Mouse (Mus musculus) adrenal gland, postnatal 10 days (tissue): ENCODE results near the gene Sde2. TPM values are rescaled to one million over a fixed set of nuclear protein-coding genes. Genes with fewer than 3 reads are reported as not detected.
A peak's percentile ranks its signal among the peaks of the same experiment; 100 is the strongest.
"Not testable (repeated sequence)": the region's sequence is repeated elsewhere in the genome, so short reads cannot be mapped to it uniquely, and the experiment has no call there.

Experiments used
- DNase-seq: peaks from one replicate; pipeline ENCODE4 v3.0.0; 2021; ENCODE audit warnings: mixed read lengths
- total RNA-seq, 2 experiments: library from RNA; stranded (reverse); gene quantifications; 2 replicates each; pipeline ENCODE4 v1.2.3; 2021

The Sde2 gene
- total RNA-seq, 2 experiments from 2014 or later = 21.7 to 22.6 TPM

GRCm38 (mm10) chr1:180830588-180831346 is 20.2 kb upstream of the Sde2 start:
- peak; percentile 23 for DNase-seq

GRCm38 (mm10) chr1:180835273-180836015 is 15.5 kb upstream of the Sde2 start:
- DNase-seq = no peak

DNA sequence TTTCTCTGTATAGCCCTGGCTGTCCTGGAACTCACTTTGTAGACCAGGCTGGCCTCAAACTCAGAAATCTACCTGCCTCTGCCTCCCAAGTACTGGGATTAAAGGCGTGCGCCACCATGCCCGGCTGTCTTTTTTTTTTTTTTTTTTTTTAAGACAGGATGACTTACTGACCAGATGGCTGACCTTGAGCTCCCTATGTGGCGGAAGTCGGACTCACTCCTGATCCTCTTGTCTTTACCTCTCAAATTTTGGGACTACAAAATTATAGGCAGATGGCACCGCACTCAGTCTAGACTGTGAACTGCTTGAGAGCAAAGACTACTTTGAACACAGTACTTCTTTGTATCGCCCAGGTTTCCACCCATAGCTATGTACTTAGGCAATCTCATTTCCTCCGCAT is 14.5 kb upstream of the Sde2 start:
- DNase-seq = not testable (repeated sequence)

GRCm38 (mm10) chr1:180837186-180837585 is 13.7 kb upstream of the Sde2 start:
- no peak for DNase-seq

GRCm38 (mm10) chr1:180838014-180838413 is 12.9 kb upstream of the Sde2 start:
- no peak for DNase-seq

GRCm38 (mm10) chr1:180839201-180839910 is 11.6 kb upstream of the Sde2 start:
- no peak for DNase-seq

- DNase-seq = peak; percentile 58
Observed at GRCm38 (mm10) chr1:180841561-180842300, 9.2 kb upstream of the Sde2 start.

GRCm38 (mm10) chr1:180848114-180848510 is 2.8 kb upstream of the Sde2 start:
- DNase-seq = peak; percentile 78

DNA sequence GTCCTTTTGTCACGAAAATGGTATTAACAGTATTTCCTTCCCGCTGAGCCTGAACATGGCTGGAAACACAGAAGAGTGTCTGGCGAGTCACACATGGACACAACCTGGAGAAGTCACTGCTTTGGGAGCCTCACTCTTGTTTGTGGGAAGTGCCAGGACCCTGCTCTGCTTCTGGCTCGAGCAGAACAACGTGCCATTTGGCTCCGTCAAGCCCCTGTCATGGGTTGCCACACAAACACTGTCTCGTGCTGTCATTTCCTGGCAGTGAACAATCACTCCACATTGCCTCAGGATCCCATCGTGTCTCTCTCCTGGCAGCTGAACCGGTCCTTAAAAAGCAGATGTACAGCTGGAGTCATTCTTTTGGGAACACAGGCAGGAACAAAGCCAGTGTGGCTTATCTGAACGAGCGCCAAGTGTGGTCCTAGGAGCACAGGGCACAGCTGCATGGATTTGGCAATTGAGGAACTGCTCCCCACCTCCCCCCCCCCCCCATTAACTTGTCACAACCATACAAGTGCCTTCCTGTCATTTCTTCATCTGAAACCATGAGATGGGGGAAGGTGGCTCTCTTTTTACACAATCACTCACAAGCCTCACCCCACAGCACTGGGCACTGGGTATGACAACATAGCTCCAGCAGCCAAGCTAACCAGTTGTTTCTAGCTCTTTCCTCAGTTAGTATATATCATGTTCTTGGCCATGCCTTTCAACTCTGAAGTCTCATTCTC is 2.3 kb upstream of the Sde2 start:
- DNase-seq = peak; percentile 64

GRCm38 (mm10) chr1:180849701-180850301 is 1.1 kb upstream of the Sde2 start:
- DNase-seq = peak; percentile 8

DNA sequence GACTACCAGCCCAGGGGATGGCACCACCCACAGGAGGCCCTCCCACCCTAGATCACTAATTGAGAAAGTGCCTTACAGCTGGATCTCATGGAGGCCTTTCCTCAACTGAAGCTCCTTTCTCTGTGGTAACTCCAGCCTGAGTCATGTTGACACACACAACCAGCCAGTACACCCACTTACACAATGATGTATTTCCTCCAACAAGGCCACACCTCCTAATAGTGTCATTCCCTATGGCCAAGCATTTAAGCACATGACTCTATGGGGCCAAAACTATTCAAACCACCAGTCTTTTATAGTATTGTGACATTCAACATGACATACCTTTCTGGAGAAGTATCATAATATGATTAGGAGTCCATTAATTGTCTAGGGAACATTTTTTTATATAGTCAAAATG is 7.8 kb downstream of the Sde2 start:
- no peak for DNase-seq

GRCm38 (mm10) chr1:180860030-180860429 is 9.1 kb downstream of the Sde2 start:
- DNase-seq = no peak

DNA sequence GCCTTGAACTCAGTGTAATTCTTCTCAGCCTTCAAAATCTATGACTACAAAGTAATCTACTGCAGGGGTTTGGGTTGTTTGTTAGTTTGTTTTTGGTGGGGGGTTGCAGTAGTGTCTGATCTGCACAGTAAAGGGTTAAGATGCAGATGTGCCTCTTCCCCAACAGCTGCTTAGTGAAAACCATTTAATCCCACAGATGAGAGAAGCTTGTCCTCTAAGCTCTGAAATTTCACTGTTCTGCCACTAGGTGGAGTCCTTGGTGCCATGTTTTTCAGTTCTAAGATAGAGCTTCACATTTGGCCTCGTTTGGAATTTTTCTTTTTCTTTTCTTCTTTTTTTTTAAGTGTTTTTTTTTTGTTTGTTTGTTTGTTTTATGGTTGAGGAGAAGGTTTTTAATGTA is 12.7 kb downstream of the Sde2 start:
- peak; percentile 24 for DNase-seq

- DNase-seq = no peak
Observed at GRCm38 (mm10) chr1:180866001-180866400, 15.1 kb downstream of the Sde2 start.

- DNase-seq = peak; percentile 15
Observed at GRCm38 (mm10) chr1:180870122-180870650, 19.3 kb downstream of the Sde2 start.

DNA sequence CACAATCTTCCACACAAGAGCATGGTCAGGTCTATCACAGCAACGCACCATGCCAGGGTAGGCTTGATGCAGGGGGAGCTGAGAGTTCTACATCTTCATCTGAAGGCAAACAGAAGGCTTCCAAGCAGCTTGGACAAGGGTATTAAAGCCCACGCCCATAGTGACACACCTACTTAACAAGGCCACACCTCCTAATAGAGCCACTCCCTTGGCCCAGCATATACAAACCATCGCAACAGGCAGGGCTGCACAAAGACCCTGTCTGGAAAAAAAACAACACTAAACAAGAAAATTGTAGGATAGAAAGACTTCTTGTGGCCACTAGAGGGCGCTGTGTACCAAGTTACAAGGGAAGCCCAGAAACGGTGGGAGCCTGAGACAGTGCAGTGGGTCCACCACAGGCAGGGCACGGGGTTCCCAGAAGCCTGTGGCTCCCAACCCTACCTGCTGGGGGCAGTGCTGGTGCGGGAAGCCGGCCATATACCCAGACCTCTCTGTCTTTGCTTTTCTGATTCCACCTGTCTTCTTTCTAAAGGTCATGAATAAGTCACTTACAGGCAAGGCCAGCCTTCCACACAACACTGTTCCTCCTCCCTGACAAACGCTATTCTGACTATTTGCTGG is 23.0 kb downstream of the Sde2 start:
- peak; percentile 61 for DNase-seq

DNA sequence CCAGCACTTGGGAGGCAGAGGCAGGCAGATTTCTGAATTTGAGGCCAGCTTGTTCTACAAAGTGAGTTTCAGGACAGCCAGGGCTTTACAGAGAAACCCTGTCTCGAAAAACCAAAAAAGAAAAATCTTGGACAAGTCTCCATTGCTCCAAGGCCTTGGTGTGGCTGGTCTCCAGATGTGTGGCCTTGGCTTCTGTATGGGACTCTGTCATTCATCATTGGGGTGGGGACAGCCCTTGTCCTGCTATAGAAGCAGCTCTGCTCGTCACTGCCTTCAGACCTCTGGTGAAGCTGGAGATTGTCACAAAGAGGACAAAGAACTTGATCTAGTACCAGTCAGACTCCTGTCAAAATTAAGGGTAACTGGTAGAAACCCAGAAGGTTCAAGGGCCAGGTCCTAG is 23.7 kb downstream of the Sde2 start:
- peak; percentile 59 for DNase-seq

GRCm38 (mm10) chr1:180875126-180875525 is 24.2 kb downstream of the Sde2 start:
- DNase-seq = no peak

DNA sequence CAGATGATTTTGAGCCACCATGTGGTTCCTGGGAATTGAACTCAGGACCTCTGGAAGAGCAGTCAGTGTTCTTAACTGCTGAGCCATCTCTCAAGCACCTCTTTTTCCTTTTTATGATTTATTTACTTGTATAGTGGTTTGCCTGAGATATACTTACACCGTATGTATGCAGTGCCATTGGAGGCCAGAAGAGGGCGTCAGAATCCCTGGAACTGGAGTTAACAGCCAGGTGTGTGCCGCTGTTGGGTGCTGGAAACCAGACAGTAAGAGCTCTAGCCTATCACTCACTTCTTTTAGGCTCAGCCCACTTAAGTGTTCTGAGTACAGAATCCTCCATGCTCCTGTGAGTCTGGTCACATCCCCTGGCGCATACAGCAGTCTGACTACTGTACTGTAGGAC is 26.5 kb downstream of the Sde2 start:
- DNase-seq = no peak

GRCm38 (mm10) chr1:180881768-180882167 is 30.8 kb downstream of the Sde2 start:
- no peak for DNase-seq
